Mouse (Mus musculus) Patski (cell line): ENCODE measurements around the gene Kcne1. TPM values are rescaled to one million over a fixed set of nuclear protein-coding genes. Genes with fewer than 3 reads are reported as not detected.
A peak's percentile ranks its signal among the peaks of the same experiment; 100 is the strongest.

Experiments
- ATAC-seq: fragments of 100-300 bp; one replicate; pipeline ENCODE4 v1.8.0; 2021
- CTCF ChIA-PET: fragments of 350-600 bp; sonication (Branson Sonifier 250); formaldehyde crosslinking; loops from one replicate; lab custom pipeline; 2022; ENCODE audit warnings: inconsistent platforms; lab: Charles Lee
- POLR2A ChIA-PET: fragments of 350-600 bp; sonication (Branson Sonifier 250); formaldehyde crosslinking; loops from one replicate; lab custom pipeline; 2022; ENCODE audit warnings: antibody characterized with exemption, inconsistent platforms; lab: Charles Lee
- DNase-seq: peaks from one replicate; pipeline ENCODE4 v3.0.0-alpha.2; 2011; ENCODE audit warnings: low read depth, low spot score
- H3K27me3 ChIP-seq: fragments of 371-371 bp; one replicate; pipeline ENCODE4 v1.5.1; 2021
- CTCF ChIP-seq: fragments of 100-300 bp; IDR thresholded peaks from one replicate; pipeline ENCODE4 v1.5.1; 2021
- in situ Hi-C: fragments of 300-500 bp; cut with MboI; formaldehyde crosslinking; loops from 3 replicates; pipeline ENCODE4 v1.11.1; 2018; ENCODE audit warnings: low pct_unique_long_range_greater_than_20kb, mixed read lengths
- polyA plus RNA-seq: library from polyadenylated mRNA; unstranded; gene quantifications from one replicate; pipeline ENCODE4 v1.2.3, GENCODE M21; 2021

Kcne1 gene
- polyA plus RNA-seq, 1 experiment from 2014 or later: not detected

- ChIA-PET POLR2A (interaction anchor here (0.5 kb wide), 1 partner anchor 48 kb away, joined by 4 read pairs; no protein-coding TSS in a partner anchor), CTCF (interaction anchor here (0.9 to 1.4 kb wide), 9 partner anchors 15 to 163 kb away, joined by 3 to 5 read pairs (median 3); no protein-coding TSS in a partner anchor)
- TF ChIP-seq CTCF: peak; percentile 93
- in situ Hi-C loops: loop anchor here (25.0 kb wide), 1 partner anchor 1226 kb away; no protein-coding TSS in a partner anchor
- peak; percentile 42 for DNase-seq
- ATAC-seq: peak; percentile 51
- H3K27me3 ChIP-seq: no peaks in the 10 kb centered on the region
Measured at GRCm38 (mm10) chr16:92336280-92336679, 23.0 kb downstream of the Kcne1 start.

- ChIA-PET CTCF (no interaction called here), POLR2A (no interaction called here)
- no peak for TF ChIP-seq CTCF
- in situ Hi-C loops: loop anchor here (25.0 kb wide), 1 partner anchor 1228 kb away; no protein-coding TSS in a partner anchor
- ATAC-seq (no peak), DNase-seq (no peak)
- no peaks in the 10 kb centered on the region for H3K27me3 ChIP-seq
Measured at GRCm38 (mm10) chr16:92334600-92334999, 24.7 kb downstream of the Kcne1 start.

- ChIA-PET POLR2A (no interaction called here), CTCF (no interaction called here)
- no peak for DNase-seq
- TF ChIP-seq CTCF: no peak
- in situ Hi-C loops: loop anchor here (25.0 kb wide), 1 partner anchor 1231 kb away; no protein-coding TSS in a partner anchor
- no peak for ATAC-seq
- peaks cover 6% of the 10 kb centered on the region for H3K27me3 ChIP-seq
Measured at GRCm38 (mm10) chr16:92330966-92331365, 28.3 kb downstream of the Kcne1 start.

- no peak for ATAC-seq
- peaks cover 6% of the 10 kb centered on the region for H3K27me3 ChIP-seq
- DNase-seq: no peak
- ChIA-PET POLR2A (interaction anchor here (0.6 kb wide), 1 partner anchor 62 kb away, joined by 5 read pairs; no protein-coding TSS in a partner anchor), CTCF (interaction anchor here (1.0 to 1.5 kb wide), 2 partner anchors 12 to 393 kb away, joined by 3 read pairs; no protein-coding TSS in a partner anchor)
- in situ Hi-C loops: loop anchor here (25.0 kb wide), 1 partner anchor 1234 kb away; no protein-coding TSS in a partner anchor
- TF ChIP-seq CTCF: no peak
Measured at GRCm38 (mm10) chr16:92327911-92328310, 31.4 kb downstream of the Kcne1 start.

GRCm38 (mm10) chr16:92325062-92325406, 34.2 kb downstream of the Kcne1 start:
- no peak for ATAC-seq
- in situ Hi-C loops: loop anchor here (25.0 kb wide), 1 partner anchor 1237 kb away; no protein-coding TSS in a partner anchor
- CTCF ChIA-PET: interaction anchor here (1.1 kb wide), 1 partner anchor 10 kb away, joined by 4 read pairs; no protein-coding TSS in a partner anchor
- DNase-seq: no peak
- TF ChIP-seq CTCF: no peak
- peaks cover 6% of the 10 kb centered on the region for H3K27me3 ChIP-seq
- POLR2A ChIA-PET: no interaction called here

GRCm38 (mm10) chr16:92324309-92325061, 34.8 kb downstream of the Kcne1 start:
- ChIA-PET POLR2A (no interaction called here), CTCF (interaction anchor here (1.1 kb wide), 1 partner anchor 10 kb away, joined by 4 read pairs; no protein-coding TSS in a partner anchor)
- no peak for TF ChIP-seq CTCF
- DNase-seq (no peak), ATAC-seq (no peak)
- H3K27me3 ChIP-seq: peaks cover 6% of the 10 kb centered on the region
- in situ Hi-C loops: loop anchor here (25.0 kb wide), 1 partner anchor 1238 kb away; no protein-coding TSS in a partner anchor

- no peaks in the 10 kb centered on the region for H3K27me3 ChIP-seq
- DNase-seq (no peak), ATAC-seq (no peak)
- CTCF ChIA-PET: no interaction called here
- POLR2A ChIA-PET: no interaction called here
- in situ Hi-C loops: no loop called here
- TF ChIP-seq CTCF: no peak
Measured at GRCm38 (mm10) chr16:92321341-92321740, 37.9 kb downstream of the Kcne1 start, which contains the start of gene Fam243. TSS of gene Fam243 (minus strand) at chr16:92321441.

- DNase-seq: no peak
- TF ChIP-seq CTCF: no peak
- ATAC-seq: no peak
- ChIA-PET POLR2A (no interaction called here), CTCF (interaction anchor here (1.5 to 1.7 kb wide), 2 partner anchors 13 to 17 kb away, joined by 3 to 7 read pairs; no protein-coding TSS in a partner anchor)
- no peaks in the 10 kb centered on the region for H3K27me3 ChIP-seq
- in situ Hi-C loops: no loop called here
Measured at GRCm38 (mm10) chr16:92320361-92320760, 38.9 kb downstream of the Kcne1 start.

GRCm38 (mm10) chr16:92319353-92320109, 39.7 kb downstream of the Kcne1 start:
- no peak for TF ChIP-seq CTCF
- POLR2A ChIA-PET: no interaction called here
- in situ Hi-C loops: no loop called here
- DNase-seq (no peak), ATAC-seq (no peak)
- no peaks in the 10 kb centered on the region for H3K27me3 ChIP-seq
- CTCF ChIA-PET: interaction anchor here (1.2 to 1.7 kb wide), 3 partner anchors 14 to 17 kb away, joined by 3 to 7 read pairs (median 3); no protein-coding TSS in a partner anchor
